In genomic region chr11:117848271-117848984, GRCm38 (mm10) we compare ENCODE assay signal across 8 mouse cellular contexts. TPM values are rescaled to one million over a fixed set of nuclear protein-coding genes. Genes with fewer than 3 reads are reported as not detected.
DNase-seq lines count a peak whose midpoint lies in the region; ATAC-seq and TF ChIP-seq lines count a peak whose summit lies in the region.

No protein-coding gene starts in this region.

- peak overlapping the region; percentile 72 for H3K4me3 ChIP-seq in forebrain, embryonic 15.5 days
- H3K4me3 ChIP-seq in limb, embryonic 11.5 days (ENCODE audit: low read depth, low read length) = peak overlapping the region; percentile 81
- H3K4me3 ChIP-seq in midbrain, embryonic 13.5 days (replicated peaks) = peak overlapping the region; percentile 62

- POLR2A ChIA-PET in Patski (lab: Charles Lee) = interaction anchor here (1.5 to 1.6 kb wide), 2 partner anchors 19 to 30 kb away, joined by 3 to 5 read pairs; no protein-coding TSS in a partner anchor

- CTCF ChIA-PET in Patski (lab: Charles Lee) = no interaction called here

- TF ChIP-seq CTCF in Patski (IDR thresholded peaks at IDR 0.05) = no peak

- H3K9ac ChIP-seq in forebrain, embryonic 15.5 days (replicated peaks) = peak overlapping the region; percentile 91
- H3K9ac ChIP-seq in limb, embryonic 11.5 days (ENCODE audit: low read length) = peak overlapping the region; percentile 67
- H3K9ac ChIP-seq in midbrain, embryonic 13.5 days (replicated peaks) = peak overlapping the region; percentile 83

- WGBS in forebrain, embryonic 15.5 days = 8% methylated on average over 19 of the region's 19 CpGs
- 8% methylated on average over 19 of the region's 19 CpGs for WGBS in limb, embryonic 11.5 days
- 14% methylated on average over 19 of the region's 19 CpGs for WGBS in midbrain, embryonic 13.5 days

- no peaks in the 10 kb centered on the region for H3K27me3 ChIP-seq in Patski
- no peaks in the 10 kb centered on the region for H3K27me3 ChIP-seq in forebrain, embryonic 15.5 days
- H3K27me3 ChIP-seq in limb, embryonic 11.5 days (ENCODE audit: control insufficient read depth, insufficient read depth, low read length) = no peaks in the 10 kb centered on the region
- no peaks in the 10 kb centered on the region for H3K27me3 ChIP-seq in midbrain, embryonic 13.5 days

- H3K9me3 ChIP-seq in forebrain, embryonic 15.5 days = no peaks in the 10 kb centered on the region
- no peaks in the 10 kb centered on the region for H3K9me3 ChIP-seq in limb, embryonic 11.5 days (ENCODE audit: control insufficient read depth, low read length)
- no peaks in the 10 kb centered on the region for H3K9me3 ChIP-seq in midbrain, embryonic 13.5 days

- in situ Hi-C loops in Patski (cut with MboI; ENCODE audit: low pct_unique_long_range_greater_than_20kb) = no loop called here

- H3K36me3 ChIP-seq in forebrain, embryonic 15.5 days = peaks cover 5% of the 10 kb centered on the region; the same call in 1 of the 2 replicates
- peaks cover 15% of the 10 kb centered on the region for H3K36me3 ChIP-seq in limb, embryonic 11.5 days (ENCODE audit: control insufficient read depth, insufficient read depth, low read length)
- H3K36me3 ChIP-seq in midbrain, embryonic 13.5 days = peaks cover 7% of the 10 kb centered on the region

- ATAC-seq in Patski = peak; percentile 17
- peak; percentile 87 for ATAC-seq in forebrain, embryonic 15.5 days (replicated peaks)
- peak; percentile 50 for ATAC-seq in limb, embryonic 11.5 days (ENCODE audit: insufficient number of reproducible peaks, low FRiP score, low TSS enrichment, low read depth)
- ATAC-seq in midbrain, embryonic 13.5 days = peak; percentile 92

- peak overlapping the region; percentile 99 for H3K27ac ChIP-seq in forebrain, embryonic 15.5 days (replicated peaks)
- H3K27ac ChIP-seq in limb, embryonic 11.5 days (replicated peaks; ENCODE audit: low read depth, low read length) = peak overlapping the region; percentile 73
- peak overlapping the region; percentile 97 for H3K27ac ChIP-seq in midbrain, embryonic 13.5 days

- peak; percentile 38 for DNase-seq in layer of hippocampus, adult 11-12 months (ENCODE audit: low spot score)
- no peak for DNase-seq in layer of hippocampus, adult 8-10 months (ENCODE audit: low spot score in 2 of 2)
- no peak for DNase-seq in Patski (ENCODE audit: low read depth, low spot score)
- no peak for DNase-seq in limb, embryonic 11.5 days (ENCODE audit: low spot score)
- peak; percentile 63 for DNase-seq in thymus, postnatal 0 days (ENCODE audit: low spot score)
- DNase-seq in layer of hippocampus, adult 9-11 months = no peak

- H3K4me1 ChIP-seq in forebrain, embryonic 15.5 days = peaks cover 28% of the 10 kb centered on the region
- H3K4me1 ChIP-seq in limb, embryonic 11.5 days (ENCODE audit: control insufficient read depth, insufficient read depth, low read length) = peaks cover 12% of the 10 kb centered on the region
- peaks cover 25% of the 10 kb centered on the region for H3K4me1 ChIP-seq in midbrain, embryonic 13.5 days (replicated peaks)

- peak overlapping the region; percentile 82 for H3K4me2 ChIP-seq in forebrain, embryonic 15.5 days (replicated peaks)
- peak overlapping the region; percentile 73 for H3K4me2 ChIP-seq in limb, embryonic 11.5 days (ENCODE audit: low read depth, severe bottlenecking)
- peak overlapping the region; percentile 88 for H3K4me2 ChIP-seq in midbrain, embryonic 13.5 days (replicated peaks)

RNA-seq across cellular contexts. Expression of gene Birc5, which starts 0.6 kb away (rescaled TPM):
- total RNA-seq in layer of hippocampus, adult 8-10 months (2022) = 1 to 10 TPM in 2 of 4 experiments, under 1 TPM in 2; 0.12 to 1.6 (median 0.86) TPM
- polyA plus RNA-seq in Patski (2021) = 79.5 TPM
- 97.5 and 106 TPM in 2 replicates for polyA plus RNA-seq in forebrain, embryonic 15.5 days (2015; fragmentation: Nextera tagmentation; extraction: Ambion mirVana)
- 400 and 435 TPM in 2 replicates for polyA plus RNA-seq in limb, embryonic 11.5 days (2014; fragmentation: Nextera tagmentation; extraction: Ambion mirVana)
- polyA plus RNA-seq in midbrain, embryonic 13.5 days (2015; fragmentation: Nextera tagmentation; extraction: Ambion mirVana) = 99.1 and 105 TPM in 2 replicates
- 457 and 480 TPM in 2 replicates for polyA plus RNA-seq in thymus, postnatal 0 days (2015; fragmentation: Nextera tagmentation; extraction: Ambion mirVana)

RNA-seq across cellular contexts. Expression of gene Tmem235, which starts 12.1 kb away (rescaled TPM):
- under 1 TPM in 1 of 4 experiments, not detected in 3; 0.24 TPM for total RNA-seq in layer of hippocampus, adult 8-10 months (2022)
- polyA plus RNA-seq in Patski (2021) = 0.06 TPM
- not detected in 2 replicates for polyA plus RNA-seq in forebrain, embryonic 15.5 days (2015; fragmentation: Nextera tagmentation; extraction: Ambion mirVana)
- polyA plus RNA-seq in limb, embryonic 11.5 days (2014; fragmentation: Nextera tagmentation; extraction: Ambion mirVana) = not detected in 2 replicates
- not detected in 2 replicates for polyA plus RNA-seq in midbrain, embryonic 13.5 days (2015; fragmentation: Nextera tagmentation; extraction: Ambion mirVana)
- not detected in 2 replicates for polyA plus RNA-seq in thymus, postnatal 0 days (2015; fragmentation: Nextera tagmentation; extraction: Ambion mirVana)

RNA-seq across cellular contexts. Expression of gene Tk1, which starts 22.5 kb away (rescaled TPM):
- total RNA-seq in layer of hippocampus, adult 8-10 months (2022) = 1 to 10 TPM in 1 of 4 experiments, under 1 TPM in 3; 0.54 to 1.3 (median 0.88) TPM
- 79.7 TPM for polyA plus RNA-seq in Patski (2021)
- 45.9 and 52.1 TPM in 2 replicates for polyA plus RNA-seq in forebrain, embryonic 15.5 days (2015; fragmentation: Nextera tagmentation; extraction: Ambion mirVana)
- polyA plus RNA-seq in limb, embryonic 11.5 days (2014; fragmentation: Nextera tagmentation; extraction: Ambion mirVana) = 126 and 138 TPM in 2 replicates
- 34.5 and 36.2 TPM in 2 replicates for polyA plus RNA-seq in midbrain, embryonic 13.5 days (2015; fragmentation: Nextera tagmentation; extraction: Ambion mirVana)
- 119 and 133 TPM in 2 replicates for polyA plus RNA-seq in thymus, postnatal 0 days (2015; fragmentation: Nextera tagmentation; extraction: Ambion mirVana)

RNA-seq across cellular contexts. Expression of gene Afmid, which starts 22.7 kb away (rescaled TPM):
- 1 to 10 TPM; 4.0 to 5.4 (median 4.2) TPM for total RNA-seq in layer of hippocampus, adult 8-10 months (2022)
- 9.1 TPM for polyA plus RNA-seq in Patski (2021)
- 5.3 and 6.4 TPM in 2 replicates for polyA plus RNA-seq in forebrain, embryonic 15.5 days (2015; fragmentation: Nextera tagmentation; extraction: Ambion mirVana)
- 3.1 and 3.2 TPM in 2 replicates for polyA plus RNA-seq in limb, embryonic 11.5 days (2014; fragmentation: Nextera tagmentation; extraction: Ambion mirVana)
- polyA plus RNA-seq in midbrain, embryonic 13.5 days (2015; fragmentation: Nextera tagmentation; extraction: Ambion mirVana) = 4.1 and 4.3 TPM in 2 replicates
- polyA plus RNA-seq in thymus, postnatal 0 days (2015; fragmentation: Nextera tagmentation; extraction: Ambion mirVana) = 6.5 and 6.9 TPM in 2 replicates

RNA-seq across cellular contexts. Expression of gene Tha1, which starts 24.9 kb away (rescaled TPM):
- 1 to 10 TPM; 3.1 to 5.9 (median 5.6) TPM for total RNA-seq in layer of hippocampus, adult 8-10 months (2022)
- 10.6 TPM for polyA plus RNA-seq in Patski (2021)
- 3.1 and 3.6 TPM in 2 replicates for polyA plus RNA-seq in forebrain, embryonic 15.5 days (2015; fragmentation: Nextera tagmentation; extraction: Ambion mirVana)
- 1.4 and 1.5 TPM in 2 replicates for polyA plus RNA-seq in limb, embryonic 11.5 days (2014; fragmentation: Nextera tagmentation; extraction: Ambion mirVana)
- polyA plus RNA-seq in midbrain, embryonic 13.5 days (2015; fragmentation: Nextera tagmentation; extraction: Ambion mirVana) = 2.6 and 3.0 TPM in 2 replicates
- polyA plus RNA-seq in thymus, postnatal 0 days (2015; fragmentation: Nextera tagmentation; extraction: Ambion mirVana) = 9.0 and 9.4 TPM in 2 replicates

Comparison
In these comparisons a context has a peak if more than half of its experiments do, and no peak if none do; other contexts are left out.
1. DNase-seq: peak in layer of hippocampus, adult 11-12 months (single experiment) and thymus, postnatal 0 days (single experiment); none in layer of hippocampus, adult 8-10 months (0 of 2), Patski (single experiment), limb, embryonic 11.5 days (single experiment) and layer of hippocampus, adult 9-11 months (single experiment).
2. ATAC-seq: peak in every context shown above with its lines; median percentile 92 in midbrain, embryonic 13.5 days; 87 in forebrain, embryonic 15.5 days; 50 in limb, embryonic 11.5 days; 17 in Patski.
3. Peak in every context shown above with its lines, with median percentiles within 50 percentile points of each other: H3K27ac ChIP-seq, H3K4me2 ChIP-seq, H3K4me3 ChIP-seq and H3K9ac ChIP-seq.